Mouse (Mus musculus): ENCODE data around the gene Phospho1.
"Not testable (repeated sequence)": the region's sequence is repeated elsewhere in the genome, so short reads cannot be mapped to it uniquely, and the experiment has no call there.

Gene Phospho1

DNA sequence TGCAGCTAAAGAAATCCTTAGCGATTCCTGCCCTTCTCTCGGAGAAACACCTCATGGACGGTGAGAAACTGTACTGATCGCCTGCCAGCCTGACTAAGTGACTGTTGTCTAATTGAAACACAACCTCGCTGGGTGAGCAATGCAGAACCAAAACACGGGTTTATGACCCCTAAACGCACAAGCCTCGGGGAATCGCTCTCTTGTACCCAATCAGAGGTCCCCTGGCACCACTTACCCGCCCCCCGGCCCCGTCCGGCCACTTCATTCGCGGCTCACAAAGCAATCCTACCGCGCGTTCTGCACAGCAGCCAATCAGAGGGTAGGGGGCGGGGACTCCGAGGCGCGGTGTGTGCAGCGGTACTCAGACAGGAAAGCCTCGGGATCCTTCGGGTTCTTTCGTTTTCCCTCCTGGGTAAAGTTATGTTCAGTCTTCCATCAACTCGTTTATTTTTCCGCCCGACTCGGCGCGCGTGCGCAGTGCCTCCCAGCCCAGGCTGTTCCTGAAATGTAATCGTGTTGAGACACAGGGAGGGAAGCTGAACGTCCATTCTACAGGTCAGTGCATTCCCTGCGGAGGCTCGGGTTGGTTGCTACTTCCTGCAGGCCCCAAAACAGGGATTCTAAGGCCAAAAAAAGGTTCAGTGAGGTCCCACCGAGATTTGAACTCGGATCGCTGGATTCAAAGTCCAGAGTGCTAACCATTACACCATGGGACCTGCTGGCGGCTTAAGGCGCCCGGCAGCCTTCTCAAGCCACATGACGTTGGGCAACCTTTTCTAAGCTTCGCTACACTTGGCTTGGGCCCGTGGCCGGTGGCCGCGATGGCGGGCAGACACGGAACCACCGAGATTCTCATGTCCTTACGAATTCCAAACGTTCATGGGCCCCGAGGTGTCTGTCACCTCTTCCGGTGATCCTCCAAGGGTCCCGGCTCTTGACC lies 34.5 kb downstream of the Phospho1 start:
- DNase-seq (ENCODE audit: low read depth, low spot score): peak; percentile 97

DNA sequence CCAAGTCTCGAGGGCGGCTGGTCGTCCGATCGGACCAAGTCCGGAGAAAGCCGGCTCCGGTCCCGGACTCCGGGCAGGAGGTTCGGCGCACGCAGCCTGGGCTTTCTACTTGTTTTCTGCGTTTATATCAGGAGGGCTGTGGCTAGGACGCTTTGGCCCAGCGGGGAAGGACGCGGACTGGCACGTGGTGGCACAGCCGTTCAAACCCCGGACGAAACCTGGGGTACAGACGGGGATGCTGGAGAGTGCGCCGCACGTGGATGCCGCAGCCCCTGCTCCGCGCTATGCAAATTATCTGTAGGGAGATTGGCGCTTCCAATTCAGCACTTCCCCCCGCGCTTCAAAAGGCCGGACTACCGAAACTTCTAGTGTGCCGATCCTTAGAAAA lies 35.2 kb downstream of the Phospho1 start:
- DNase-seq (ENCODE audit: low read depth, low spot score): no peak

DNA sequence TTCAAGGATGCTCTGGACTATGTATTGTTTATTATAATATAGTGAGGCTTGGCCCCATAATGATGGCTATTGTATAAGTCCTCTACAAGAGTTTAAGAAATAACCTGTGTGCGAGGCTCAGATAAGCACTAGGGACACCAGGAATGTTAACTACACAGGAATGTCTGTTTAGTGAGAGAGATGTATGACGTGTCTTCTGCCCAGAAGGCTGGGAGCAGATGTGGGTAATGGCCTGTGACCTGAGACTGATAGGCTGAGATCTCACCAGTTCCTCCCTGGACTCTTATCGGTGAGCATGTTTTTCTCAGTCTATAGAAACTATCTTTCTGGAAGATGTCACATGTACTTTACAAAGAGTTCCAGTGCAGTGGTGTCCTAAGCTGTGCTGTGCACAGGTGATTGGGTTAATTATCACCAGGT lies 35.8 kb downstream of the Phospho1 start:
- no peak for DNase-seq (ENCODE audit: low read depth, low spot score)

DNA sequence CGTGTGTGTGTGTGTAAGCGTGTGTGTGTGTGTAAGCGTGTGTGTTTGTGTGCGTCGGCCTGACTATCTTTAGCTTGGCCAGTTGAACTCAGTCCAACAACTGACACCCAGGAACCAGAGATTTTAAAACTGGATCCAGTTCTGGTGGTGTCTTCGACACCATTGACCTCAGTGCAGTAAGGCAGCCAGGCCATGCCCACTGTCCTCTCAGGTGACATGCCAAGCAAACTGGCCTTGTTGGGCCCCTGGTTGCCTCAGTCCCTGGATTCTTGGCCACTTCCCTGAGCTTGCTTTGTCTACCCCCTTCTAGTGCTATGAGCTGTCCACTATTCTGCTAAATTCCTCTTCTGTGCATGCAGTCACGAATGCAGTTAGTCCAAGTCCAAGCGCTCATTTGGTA lies 37.1 kb downstream of the Phospho1 start:
- no peak for DNase-seq (ENCODE audit: low read depth, low spot score)

DNA sequence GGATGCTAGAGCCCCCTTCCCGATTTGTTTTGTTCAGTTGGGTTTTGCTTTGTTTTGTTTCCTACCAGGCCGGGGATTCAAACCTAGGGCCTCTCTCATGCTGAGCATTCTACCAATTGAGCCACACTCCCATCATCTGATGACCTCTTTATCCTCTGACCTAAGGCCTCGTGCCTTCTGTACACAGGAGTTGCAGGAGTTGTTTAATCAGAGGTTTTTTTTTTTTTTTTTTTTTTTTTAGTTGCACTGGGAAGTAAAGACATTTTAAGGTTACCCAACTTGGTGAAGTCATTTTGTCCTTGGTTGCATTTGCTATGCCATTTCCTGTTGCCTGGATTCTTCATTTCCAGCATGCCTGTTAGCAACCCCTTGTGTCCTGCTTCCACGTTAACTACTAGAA lies 45.1 kb downstream of the Phospho1 start:
- no peak for DNase-seq (ENCODE audit: low read depth, low spot score)

DNA sequence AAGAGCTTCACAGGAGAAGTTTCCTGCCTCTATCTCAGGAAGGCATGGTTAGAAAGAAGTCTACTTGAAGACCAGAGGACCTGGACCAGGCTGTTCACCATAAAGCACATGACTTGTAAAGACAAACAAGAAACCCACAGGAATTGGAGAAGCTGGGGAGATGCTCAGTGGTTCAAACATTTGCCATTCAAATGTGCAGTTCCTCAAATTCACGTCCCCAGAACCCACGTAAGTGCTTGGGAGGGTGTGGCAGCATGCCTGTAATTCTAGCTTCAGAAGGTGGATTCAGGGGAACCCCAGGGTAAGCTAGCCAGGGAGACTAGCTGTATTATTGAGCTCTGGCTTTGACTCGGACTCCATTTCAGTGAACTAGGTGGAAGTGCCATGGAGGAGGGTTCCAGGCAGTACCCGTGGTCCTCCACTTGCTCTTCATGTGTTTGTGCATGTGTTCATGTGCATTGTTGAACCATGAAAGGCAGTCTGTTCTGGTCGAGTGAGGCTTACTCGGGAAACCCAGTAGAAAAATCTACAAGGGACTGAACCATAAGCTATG lies 45.7 kb downstream of the Phospho1 start:
- no peak for DNase-seq (ENCODE audit: low read depth, low spot score)

DNA sequence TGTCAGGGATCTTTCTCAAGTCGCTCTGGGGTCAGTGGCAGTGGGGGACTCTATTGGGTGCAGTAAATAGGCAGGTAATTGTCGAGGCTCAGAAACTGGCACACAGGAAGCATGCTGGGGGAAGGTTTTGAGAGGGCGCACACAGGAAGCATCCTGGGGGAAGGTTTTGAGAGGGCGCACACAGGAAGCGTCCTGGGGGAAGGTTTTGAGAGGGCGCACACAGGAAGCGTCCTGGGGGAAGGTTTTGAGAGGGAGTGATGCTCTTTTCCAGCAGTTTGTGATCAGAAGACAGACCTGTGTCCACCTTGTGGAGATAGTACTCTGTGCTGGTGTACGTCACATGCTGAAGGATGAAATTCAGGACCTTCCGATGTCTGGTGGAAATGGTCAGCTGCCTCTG lies 51.5 kb downstream of the Phospho1 start:
- no peak for DNase-seq (ENCODE audit: low read depth, low spot score)

DNA sequence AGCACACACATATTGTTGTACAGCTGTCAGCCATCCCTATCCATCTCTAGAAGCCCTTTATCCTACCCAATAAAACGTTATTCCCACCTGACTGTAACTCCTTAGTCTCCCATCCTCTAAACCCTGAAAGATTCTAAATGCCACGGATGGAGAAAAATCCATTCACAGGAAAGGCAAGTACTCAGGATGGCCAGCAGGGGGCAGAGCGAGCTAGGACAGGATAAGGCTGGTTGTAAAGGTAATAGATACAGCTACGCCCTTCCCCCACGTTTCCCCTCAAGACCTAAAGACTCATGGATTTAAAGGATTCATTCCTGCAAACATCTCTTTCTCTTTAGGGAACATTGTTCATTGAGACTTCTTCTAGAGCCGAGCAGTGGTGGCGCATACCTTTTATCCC lies 52.0 kb downstream of the Phospho1 start:
- no peak for DNase-seq (ENCODE audit: low read depth, low spot score)

DNA sequence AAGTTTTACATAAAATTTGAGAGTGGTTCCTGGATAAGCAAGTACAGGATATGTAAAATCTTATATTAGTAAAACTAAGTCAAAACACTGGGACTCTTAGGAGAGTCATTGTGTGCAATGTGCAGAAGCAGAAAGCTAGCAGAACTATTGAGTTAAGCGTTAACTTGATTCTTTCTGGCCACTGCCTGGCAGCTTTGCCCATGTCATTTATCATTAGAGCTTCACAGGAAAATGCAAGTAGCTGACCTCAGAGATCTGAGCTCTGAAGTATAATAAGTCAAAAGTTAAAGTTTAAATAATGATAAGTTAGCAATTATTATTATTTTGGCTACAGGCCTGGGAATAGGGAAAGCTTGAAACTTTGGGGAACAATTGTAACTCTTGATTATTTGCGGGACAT lies 55.6 kb downstream of the Phospho1 start:
- not testable (repeated sequence) for DNase-seq (ENCODE audit: low read depth, low spot score)

All from skeletal muscle tissue, adult 2 months (tissue).